Mouse (Mus musculus): ENCODE data around the gene Olfr424.

Gene Olfr424

GRCm38 (mm10) chr1:174131217-174131616, at the start of gene Olfr424:
Olfr424 (plus strand) TSS chr1:174131517.
- DNase-seq, result no peak

GRCm38 (mm10) chr1:174084031-174084430, 47.3 kb upstream of the Olfr424 start, which contains the start of gene Olfr429:
Olfr429 (plus strand) TSS chr1:174084331.
- no peak for DNase-seq

GRCm38 (mm10) chr1:174096591-174096990, 34.7 kb upstream of the Olfr424 start, which contains the start of gene Olfr427:
Olfr427 (plus strand) TSS chr1:174096891.
- no peak for DNase-seq

- no peak for DNase-seq
These were observed 27.6 kb upstream of the Olfr424 start for GRCm38 (mm10) chr1:174103735-174104134.

- no peak for DNase-seq
These were observed 10.3 kb upstream of the Olfr424 start, which contains the start of gene Olfr231 for GRCm38 (mm10) chr1:174121062-174121461. Olfr231 (minus strand) TSS chr1:174121162.

GRCm38 (mm10) chr1:174131999-174132398, 682 bp downstream of the Olfr424 start:
- no peak for DNase-seq

- no peak for DNase-seq
These were observed 10.1 kb downstream of the Olfr424 start for GRCm38 (mm10) chr1:174141384-174141783.

- DNase-seq, result no peak
These were observed 15.4 kb downstream of the Olfr424 start for GRCm38 (mm10) chr1:174146696-174147095.

GRCm38 (mm10) chr1:174149289-174149688, 18.0 kb downstream of the Olfr424 start:
- no peak for DNase-seq

GRCm38 (mm10) chr1:174155333-174155732, 24.0 kb downstream of the Olfr424 start, which contains the start of gene Olfr420:
Olfr420 (plus strand) TSS chr1:174155633.
- no peak for DNase-seq

- DNase-seq, result no peak
These were observed 26.3 kb downstream of the Olfr424 start for GRCm38 (mm10) chr1:174157622-174158021.

- DNase-seq, result no peak
These were observed 27.2 kb downstream of the Olfr424 start for GRCm38 (mm10) chr1:174158512-174158911.

GRCm38 (mm10) chr1:174159095-174159494, 27.8 kb downstream of the Olfr424 start:
- DNase-seq, result no peak

- no peak for DNase-seq
These were observed 37.7 kb downstream of the Olfr424 start for GRCm38 (mm10) chr1:174169024-174169423.

- DNase-seq, result no peak
These were observed 39.6 kb downstream of the Olfr424 start for GRCm38 (mm10) chr1:174170706-174171501.

GRCm38 (mm10) chr1:174171537-174171936, 40.2 kb downstream of the Olfr424 start:
- DNase-seq, result no peak

GRCm38 (mm10) chr1:174172605-174173004, 41.3 kb downstream of the Olfr424 start, which contains the start of gene Spta1:
Spta1 (plus strand) TSS chr1:174172776.
- DNase-seq, result no peak
